Mouse (Mus musculus): Measurements from ENCODE around the gene Lrfn2.

- TF ChIP-seq CTCF (IDR thresholded peaks at IDR 0.05) (no peak), EP300 (IDR thresholded peaks at IDR 0.05) (no peak)
Measured at GRCm38 (mm10) chr17:48938711-48939220, 6.6 kb downstream of the Lrfn2 start.
